Mouse (Mus musculus): ENCODE results near the gene B9d2.

B9d2 gene

GRCm38 (mm10) chr7:25734991-25735390 is 54.4 kb downstream of the B9d2 start:
- DNase-seq = no peak
